Mouse (Mus musculus): Measurements from ENCODE around the gene Mmp3. TPM values are rescaled to one million over a fixed set of nuclear protein-coding genes. Genes with fewer than 3 reads are reported as not detected.
"Not testable (repeated sequence)": the region's sequence is repeated elsewhere in the genome, so short reads cannot be mapped to it uniquely, and the experiment has no call there.

The Mmp3 gene
- total RNA-seq (2021), result not detected
- long read RNA-seq, experiment 1, result 0 reads
- long read RNA-seq, experiment 2, result 0 reads

DNA sequence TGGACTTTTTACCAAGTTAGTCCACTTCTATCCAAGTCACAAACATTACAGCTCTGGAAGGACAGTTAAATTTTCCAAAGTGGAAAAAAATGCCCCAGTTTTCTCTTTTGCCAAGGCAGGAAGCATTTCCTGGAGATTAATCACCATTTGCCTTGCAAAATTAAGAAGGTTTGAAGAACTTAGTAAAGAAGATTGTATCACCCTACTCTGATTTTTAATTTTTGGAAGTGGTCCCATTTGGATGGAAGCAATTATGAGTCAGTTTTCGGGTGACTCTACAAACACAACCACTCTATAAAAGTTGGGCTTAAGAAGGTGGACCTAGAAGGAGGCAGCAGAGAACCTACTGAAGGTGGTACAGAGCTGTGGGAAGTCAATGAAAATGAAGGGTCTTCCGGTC lies at the start of gene Mmp3:
Mmp3 (plus strand) TSS at position 301 of the 400 bp plus-strand sequence.
- DNase-seq (ENCODE audit: low spot score in 2 of 2), result no peak

GRCm38 (mm10) chr9:7396556-7396955 lies 49.1 kb upstream of the Mmp3 start:
- DNase-seq (ENCODE audit: low spot score in 2 of 2), result not testable (repeated sequence)

DNA sequence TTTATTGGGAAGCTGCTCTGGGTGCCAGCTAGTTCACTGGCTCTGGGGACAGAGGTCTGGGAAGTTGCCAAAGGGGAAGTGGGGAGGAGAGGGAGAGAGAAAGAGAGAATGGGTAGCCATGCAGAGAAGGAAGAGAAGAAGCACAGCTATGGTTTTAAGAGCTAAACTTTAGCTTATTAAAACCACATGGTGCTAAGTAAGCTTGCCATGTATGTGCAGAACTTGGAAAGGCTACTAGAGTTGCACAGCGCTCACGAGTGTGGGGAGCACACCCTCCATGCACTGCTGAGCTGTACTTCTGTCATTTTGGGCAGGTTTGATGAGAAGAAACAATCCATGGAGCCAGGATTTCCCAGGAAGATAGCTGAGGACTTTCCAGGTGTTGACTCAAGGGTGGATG lies 7.7 kb downstream of the Mmp3 start:
- DNase-seq (ENCODE audit: low spot score in 2 of 2), result no peak

DNA sequence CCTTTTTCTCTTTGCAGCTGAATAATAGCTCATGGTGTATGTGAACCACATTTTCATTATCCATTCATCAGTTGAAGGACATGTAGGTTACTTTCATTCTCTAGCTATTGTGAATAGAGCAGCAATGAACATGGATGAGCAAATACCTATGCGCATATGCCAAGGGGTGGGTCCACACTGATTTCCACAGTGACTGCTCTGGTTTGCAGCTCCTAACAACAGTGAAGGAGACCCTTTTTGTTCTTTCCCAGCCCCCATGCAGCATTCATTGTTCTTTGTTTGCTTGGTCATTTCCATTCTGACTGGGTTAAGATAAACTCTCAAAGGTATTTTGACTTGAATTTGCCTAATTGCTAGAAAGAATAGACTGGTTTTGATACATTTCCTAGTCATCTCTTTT lies 24.6 kb downstream of the Mmp3 start:
- DNase-seq (ENCODE audit: low spot score in 2 of 2), result no peak

GRCm38 (mm10) chr9:7483684-7484394 lies 38.2 kb downstream of the Mmp3 start:
- DNase-seq (ENCODE audit: low spot score in 2 of 2), result no peak

- no peak for DNase-seq (ENCODE audit: low spot score in 2 of 2)
Measured at GRCm38 (mm10) chr9:7501138-7501537, 55.5 kb downstream of the Mmp3 start.

- no peak for DNase-seq (ENCODE audit: low spot score in 2 of 2)
Measured at GRCm38 (mm10) chr9:7502051-7502450, 56.4 kb downstream of the Mmp3 start, which contains the start of gene Mmp10. Mmp10 (plus strand) TSS chr9:7502352.

Other genes with a start within 250 kb of the Mmp3 start
- gene Mmp13, start 173.3 kb upstream of the Mmp3 start, total RNA-seq (2021), result under 1 TPM in 1 of 2 experiments, not detected in 1; 0.30 TPM
- gene Mmp12, start 101.4 kb upstream of the Mmp3 start, total RNA-seq (2021), result not detected
- gene Mmp1b, start 57.8 kb upstream of the Mmp3 start, total RNA-seq (2021), result not detected
- gene Mmp10, start 56.5 kb downstream of the Mmp3 start, total RNA-seq (2021), result not detected
- not detected for gene Mmp8, start 112.6 kb downstream of the Mmp3 start, total RNA-seq (2021)
- not detected for gene Mmp27, start 125.6 kb downstream of the Mmp3 start, total RNA-seq (2021)
- gene Mmp20, start 182.4 kb downstream of the Mmp3 start, total RNA-seq (2021), result not detected
- not detected for gene Mmp7, start 246.3 kb downstream of the Mmp3 start, total RNA-seq (2021)